Comparison of ENCODE assay signal across 8 mouse cellular contexts in the genomic region with DNA sequence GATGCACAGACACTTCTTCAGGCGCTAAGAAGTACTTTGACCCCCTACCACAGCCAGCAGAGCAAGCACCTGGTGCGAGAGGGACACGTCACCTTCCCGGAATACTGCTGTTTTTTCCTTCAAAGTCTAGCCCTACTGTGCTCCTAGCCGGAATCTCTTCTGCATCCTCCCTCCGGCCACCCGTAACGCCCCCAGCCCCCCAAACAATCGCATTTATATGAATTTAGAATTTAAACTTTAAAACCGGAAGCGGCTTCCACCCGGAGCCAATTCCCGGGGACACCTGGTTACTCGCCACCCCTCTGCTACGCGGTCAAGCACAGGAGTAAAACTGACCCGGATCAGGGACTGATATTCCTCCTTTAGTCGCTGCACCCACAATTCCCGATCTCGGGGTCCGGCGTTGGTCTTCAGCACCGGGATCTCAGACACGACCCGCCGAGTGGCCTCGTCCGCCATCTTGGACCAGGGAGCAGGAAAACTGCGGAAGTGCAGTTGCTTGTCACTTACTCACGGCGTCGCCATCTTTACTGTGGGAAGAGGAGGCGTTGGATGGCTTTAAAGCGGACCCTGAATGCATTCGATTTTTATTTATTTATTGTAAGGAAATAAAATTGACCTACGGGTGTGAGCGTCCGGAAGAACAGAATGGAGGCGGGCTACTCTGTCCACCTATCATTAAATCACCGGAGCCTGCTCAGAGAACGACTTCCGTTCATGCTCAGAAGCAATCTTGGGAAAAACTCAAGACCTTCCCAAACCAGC. TPM values are rescaled to one million over a fixed set of nuclear protein-coding genes. Genes with fewer than 3 reads are reported as not detected.
DNase-seq lines count a peak whose midpoint lies in the region; ATAC-seq and TF ChIP-seq lines count a peak whose summit lies in the region.

TSS of gene Ufc1 (minus strand) at position 727 of the 765 bp plus-strand sequence.

- H3K27me3 ChIP-seq in Patski, result no peaks in the 10 kb centered on the region
- peaks cover 29% of the 10 kb centered on the region for H3K27me3 ChIP-seq in hindbrain, embryonic 13.5 days

- TF ChIP-seq CTCF in Patski (IDR thresholded peaks at IDR 0.05), result no peak

- POLR2A ChIA-PET in Patski (lab: Charles Lee), result interaction anchor here (1.2 kb wide), 1 partner anchor 14 kb away, joined by 4 read pairs; no protein-coding TSS in a partner anchor

- CTCF ChIA-PET in Patski (lab: Charles Lee), result interaction anchor here (1.0 to 2.3 kb wide), 4 partner anchors 13 to 25 kb away, joined by 3 to 5 read pairs (median 4); partner anchors contain the start of genes B4galt3 and Ppox

- WGBS in hindbrain, embryonic 13.5 days, result under 1% methylated on average over 42 of the region's 42 CpGs

- H3K4me2 ChIP-seq in hindbrain, embryonic 13.5 days, result peak within 1 kb of the TSS; percentile 78

- H3K4me1 ChIP-seq in hindbrain, embryonic 13.5 days (replicated peaks), result peaks cover 13% of the 10 kb centered on the region

- in situ Hi-C loops in Patski (cut with MboI; ENCODE audit: low pct_unique_long_range_greater_than_20kb), result no loop called here

- peak within 1 kb of the TSS; percentile 65 for H3K4me3 ChIP-seq in hindbrain, embryonic 13.5 days

- peaks cover 9% of the 10 kb centered on the region for H3K36me3 ChIP-seq in hindbrain, embryonic 13.5 days

- H3K27ac ChIP-seq in hindbrain, embryonic 13.5 days, result peak within 1 kb of the TSS; percentile 93

- H3K9ac ChIP-seq in hindbrain, embryonic 13.5 days, result peak within 1 kb of the TSS; percentile 78

- ATAC-seq in Patski, result peak; percentile 70
- ATAC-seq in hindbrain, embryonic 13.5 days (ENCODE audit: low FRiP score), result peak; percentile 79

- H3K9me3 ChIP-seq in hindbrain, embryonic 13.5 days, result no peaks in the 10 kb centered on the region

- DNase-seq in Patski (ENCODE audit: low read depth, low spot score), result peak; percentile 56
- DNase-seq in cerebellum, postnatal 14 days, result peak; percentile 85 to 88
- peak; percentile 80 to 82 for DNase-seq in frontal cortex, postnatal 25 days (ENCODE audit: low spot score in 2 of 2)
- peak; percentile 88 to 91 for DNase-seq in layer of hippocampus, postnatal 14 days (ENCODE audit: low spot score in 2 of 2)
- DNase-seq in lung, postnatal 10 days, result peak; percentile 90
- DNase-seq in ovary, postnatal 14 days (ENCODE audit: low spot score), result peak; percentile 74
- peak; percentile 78 for DNase-seq in thymus, postnatal 10 days (ENCODE audit: low spot score in 2 of 2)

RNA-seq across cellular contexts. Expression of gene Ufc1, which starts in this region (rescaled TPM):
- polyA plus RNA-seq in Patski (2021), result 117 TPM
- 125 and 128 TPM in 2 replicates for polyA plus RNA-seq in hindbrain, embryonic 13.5 days (2015; fragmentation: Nextera tagmentation; extraction: Ambion mirVana)
- 100 to 1,000 TPM; 112 TPM for total RNA-seq in layer of hippocampus, postnatal 14 days (2021)

Comparison
In these comparisons a context has a peak if more than half of its experiments do, and no peak if none do; other contexts are left out.
1. Peak in every context shown above with its lines: DNase-seq, ATAC-seq, H3K4me3 ChIP-seq and H3K27ac ChIP-seq.